In the genomic region with DNA sequence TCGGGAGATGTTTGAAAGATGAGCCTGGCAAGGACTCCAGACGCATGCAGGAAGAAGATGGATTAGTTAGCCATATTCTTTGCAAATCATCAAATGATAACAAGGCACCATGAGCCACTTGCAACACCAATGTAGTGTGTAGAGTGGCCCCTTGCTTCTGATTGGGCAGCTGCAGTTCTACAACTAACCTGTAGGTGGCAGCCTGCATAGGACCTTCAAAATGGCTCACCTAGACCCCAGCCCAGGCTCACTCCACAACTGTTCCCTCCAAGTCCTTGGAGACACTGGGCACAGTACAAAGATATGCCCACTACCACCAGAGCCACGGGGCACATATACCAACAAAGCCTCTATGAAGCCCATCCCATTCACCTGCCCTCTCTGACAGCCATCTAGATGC, we compare ENCODE assay signal across 10 mouse cellular contexts. TPM values are rescaled to one million over a fixed set of nuclear protein-coding genes. Genes with fewer than 3 reads are reported as not detected.
DNase-seq lines count a peak whose midpoint lies in the region; ATAC-seq and TF ChIP-seq lines count a peak whose summit lies in the region.
"Had no signal": no experiment of that assay in that cellular context is flagged by ENCODE, and none has a peak within 500 bp of the region (broad histone marks: within the 10 kb centered on the region; RNA-seq: fewer than 3 reads in every experiment).

No protein-coding gene starts in this region.

- peak; percentile 72 for TF ChIP-seq CTCF in midbrain, postnatal 0 days (IDR thresholded peaks at IDR 0.05)

- H3K4me2 ChIP-seq in midbrain, postnatal 0 days (ENCODE audit: low read depth, low read length, poor library complexity, severe bottlenecking) = no peak overlapping the region
- H3K4me2 ChIP-seq: midbrain, embryonic 12.5 days had no signal

- no peaks in the 10 kb centered on the region for H3K27me3 ChIP-seq in midbrain, postnatal 0 days (ENCODE audit: insufficient read depth, low read length)
- H3K27me3 ChIP-seq: midbrain, embryonic 12.5 days had no signal

- peak; percentile 1 to 3 for DNase-seq in heart, postnatal 36 days
- no peak for DNase-seq in heart, adult 8-10 months (ENCODE audit: low spot score)
- DNase-seq in right cerebral cortex, adult 2 months (ENCODE audit: low spot score in 2 of 2) = peak; percentile 13 to 35
- DNase-seq in right cerebral cortex, postnatal 36 days (ENCODE audit: low spot score in 2 of 2) = no peak
- DNase-seq in embryo, embryonic 11.5 days (ENCODE audit: low read depth, low spot score) = peak; percentile 16
- DNase-seq in midbrain, postnatal 0 days (ENCODE audit: low spot score) = peak; percentile 45
- no peak for DNase-seq in natural killer cell, adult 2 months (ENCODE audit: low spot score in 2 of 2)
- DNase-seq in ovary, adult 18-20 months (ENCODE audit: low spot score) = no peak

- H3K27ac ChIP-seq in midbrain, postnatal 0 days (ENCODE audit: low read depth, low read length) = no peak overlapping the region
- H3K27ac ChIP-seq: midbrain, embryonic 12.5 days had no signal

- H3K4me3 ChIP-seq in midbrain, postnatal 0 days (ENCODE audit: low read depth, low read length) = no peak overlapping the region
- H3K4me3 ChIP-seq: midbrain, embryonic 12.5 days had no signal

- 52% methylated on average over 3 of the region's 3 CpGs for WGBS in midbrain, postnatal 0 days

- no peak for ATAC-seq in midbrain, postnatal 0 days (ENCODE audit: low FRiP score)

- intact Hi-C loops in heart, postnatal 36 days (cut with DNase I) = no loop called here

- H3K9me3 ChIP-seq in midbrain, postnatal 0 days (ENCODE audit: low read length) = no peaks in the 10 kb centered on the region
- H3K9me3 ChIP-seq: midbrain, embryonic 12.5 days had no signal

- no peaks in the 10 kb centered on the region for H3K36me3 ChIP-seq in midbrain, postnatal 0 days (ENCODE audit: insufficient read depth, low read length)
- H3K36me3 ChIP-seq: midbrain, embryonic 12.5 days had no signal

- no peaks in the 10 kb centered on the region for H3K4me1 ChIP-seq in midbrain, postnatal 0 days (ENCODE audit: insufficient read depth, low read length)
- H3K4me1 ChIP-seq: midbrain, embryonic 12.5 days had no signal

- no peak overlapping the region for H3K9ac ChIP-seq in midbrain, postnatal 0 days (replicated peaks; ENCODE audit: low read length, poor library complexity, severe bottlenecking)
- H3K9ac ChIP-seq: midbrain, embryonic 12.5 days had no signal

RNA-seq across cellular contexts. Expression of gene CK137956, which starts 35.4 kb away (rescaled TPM):
- total RNA-seq in heart, postnatal 36 days (2021) = not detected
- total RNA-seq in heart, adult 8-10 months (2022) = not detected
- total RNA-seq in midbrain, postnatal 0 days (2014; rRNA removed) = 2.7 and 3.2 TPM in 2 replicates
- 2.1 and 2.3 TPM in 2 replicates for polyA plus RNA-seq in midbrain, postnatal 0 days (2015; fragmentation: Nextera tagmentation; extraction: Ambion mirVana)
- total RNA-seq: hematopoietic stem cell, adult 5-6 weeks had no signal

RNA-seq across cellular contexts. Expression of gene Csmd2, which starts 52.3 kb away (rescaled TPM):
- total RNA-seq in heart, postnatal 36 days (2021) = under 1 TPM in 1 of 2 experiments, not detected in 1; 0.08 TPM
- total RNA-seq in heart, adult 8-10 months (2022) = under 1 TPM in 1 of 4 experiments, not detected in 3; 0.08 TPM
- 48.2 and 56.4 TPM in 2 replicates for total RNA-seq in midbrain, postnatal 0 days (2014; rRNA removed)
- polyA plus RNA-seq in midbrain, postnatal 0 days (2015; fragmentation: Nextera tagmentation; extraction: Ambion mirVana) = 7.1 and 9.1 TPM in 2 replicates
- total RNA-seq: hematopoietic stem cell, adult 5-6 weeks had no signal

Comparison
In these comparisons a context has a peak if more than half of its experiments do, and no peak if none do; other contexts are left out.
1. DNase-seq: peak in heart, postnatal 36 days (2 of 2), right cerebral cortex, adult 2 months (2 of 2), embryo, embryonic 11.5 days (single experiment) and midbrain, postnatal 0 days (single experiment); none in heart, adult 8-10 months (single experiment), right cerebral cortex, postnatal 36 days (0 of 2), natural killer cell, adult 2 months (0 of 2) and ovary, adult 18-20 months (single experiment).
2. RNA of gene Csmd2, which starts 52.3 kb away (total RNA-seq): 48.2 to 56.4 TPM in midbrain, postnatal 0 days; 0.08 TPM in heart, postnatal 36 days and 0.08 TPM in heart, adult 8-10 months; every median in the first group is over 10 times any median in the second.